Mouse (Mus musculus) stomach, postnatal 0 days (tissue): ENCODE measurements around the gene Elavl2. TPM values are rescaled to one million over a fixed set of nuclear protein-coding genes. Genes with fewer than 3 reads are reported as not detected.

Source experiments
- ATAC-seq: fragments of 200-750 bp; cut with Nextera tagmentation; 2 replicates; pipeline ENCODE4 v1.8.0; 2017; ENCODE audit not compliant: low FRiP score, low TSS enrichment
- DNase-seq: peaks from one replicate; pipeline ENCODE4 v3.0.0-alpha.2; 2016; ENCODE audit warnings: low spot score
- H3K27ac ChIP-seq: fragments of 300-500 bp; sonication (generic); replicated peaks from 2 replicates; pipeline ENCODE4 v1.5.1; 2014; ENCODE audit warnings: mild to moderate bottlenecking, control low read depth
- H3K27me3 ChIP-seq: fragments of 300-500 bp; sonication (generic); 2 replicates; pipeline ENCODE4 v1.6.1; 2014; ENCODE audit warnings: low read length; ENCODE audit not compliant: control insufficient read depth, insufficient read depth
- H3K36me3 ChIP-seq: fragments of 300-500 bp; sonication (generic); 2 replicates; pipeline ENCODE4 v1.6.1; 2014; ENCODE audit warnings: low read length, mixed read lengths; ENCODE audit not compliant: control insufficient read depth, insufficient read depth
- H3K4me1 ChIP-seq: fragments of 300-500 bp; sonication (generic); replicated peaks from 2 replicates; pipeline ENCODE4 v1.6.1; 2014; ENCODE audit warnings: antibody characterized with exemption; ENCODE audit not compliant: control insufficient read depth, insufficient read depth
- H3K4me2 ChIP-seq: fragments of 300-500 bp; sonication (generic); replicated peaks from 2 replicates; pipeline ENCODE4 v1.6.1; 2014; ENCODE audit warnings: low read depth, mild to moderate bottlenecking, control low read depth, moderate library complexity
- H3K4me3 ChIP-seq: fragments of 300-500 bp; sonication (generic); 2 replicates; pipeline ENCODE4 v1.5.1; 2014; ENCODE audit warnings: low read depth, low read length, control low read depth
- H3K9ac ChIP-seq: fragments of 300-500 bp; sonication (generic); 2 replicates; pipeline ENCODE4 v1.6.1; 2014; ENCODE audit warnings: mild to moderate bottlenecking, low read length, control low read depth, mixed read lengths
- H3K9me3 ChIP-seq: fragments of 300-500 bp; sonication (generic); 2 replicates; pipeline ENCODE4 v1.6.1; 2016; ENCODE audit warnings: low read length; ENCODE audit not compliant: control insufficient read depth
- CTCF ChIP-seq: IDR thresholded peaks from 2 replicates; pipeline ENCODE4 v1.5.1; 2016; ENCODE audit warnings: antibody characterized with exemption, low read depth, mild to moderate bottlenecking, moderate library complexity
- EP300 ChIP-seq: optimal IDR thresholded peaks from 2 replicates; pipeline ENCODE3; 2016; ENCODE audit warnings: antibody characterized with exemption
- WGBS: fragments of 180-500 bp; shearing (Covaris S2); extraction: QIAGEN DNeasy Blood & Tissue Kit; methylation state at CpG from one replicate; pipeline ENCODE4 v1.1.7; 2014; 5-methylcytosine and 5-hydroxymethylcytosine counted together
- polyA plus RNA-seq: library from polyadenylated mRNA; unstranded; fragments of >200 nt; fragmentation: Nextera tagmentation; extraction: Ambion mirVana; gene quantifications from 2 replicates; pipeline ENCODE4 v1.2.1, GENCODE M21; 2015

The Elavl2 gene
- polyA plus RNA-seq, 1 experiment from 2014 or later: 1.5 TPM

DNA sequence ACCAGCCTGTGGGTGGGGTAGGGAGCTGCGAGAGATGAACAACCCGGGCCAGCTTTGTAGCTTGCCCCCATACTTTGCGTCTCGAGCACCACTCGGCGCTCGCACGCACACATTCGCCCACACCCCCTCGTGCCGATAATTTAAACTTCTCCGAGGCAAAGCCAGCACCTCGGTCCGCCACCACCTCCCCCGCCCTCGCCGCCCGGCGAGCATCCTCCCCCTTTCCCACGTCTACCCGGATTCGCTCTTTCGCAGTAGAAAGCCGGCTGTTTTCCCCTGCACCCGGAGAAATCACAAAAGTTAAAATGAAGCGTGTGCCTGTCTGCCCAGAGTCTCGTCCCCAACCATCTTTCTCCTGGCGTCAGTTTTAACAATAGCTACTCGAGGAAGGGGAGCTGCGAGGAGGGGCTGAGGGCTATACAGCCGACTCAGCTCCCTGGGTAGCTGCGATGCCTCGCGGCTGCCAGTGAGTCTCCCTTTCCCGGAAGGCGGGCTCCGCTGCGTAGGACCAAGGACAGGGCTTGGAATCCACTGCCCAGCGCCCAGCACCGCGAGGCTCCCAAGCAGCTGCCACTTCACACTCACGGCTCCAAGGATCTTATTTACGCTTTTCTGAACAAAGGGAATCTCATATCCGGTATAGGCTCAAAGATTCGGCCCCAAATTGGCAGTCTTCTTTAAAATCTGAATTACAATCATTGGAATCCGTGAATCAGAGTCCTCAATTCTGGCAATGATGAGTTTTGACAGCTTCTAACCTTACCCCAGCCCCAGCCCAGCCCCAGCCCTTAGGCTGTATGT, 25.8 kb downstream of the Elavl2 start:
- H3K9ac ChIP-seq: no peak overlapping the region
- peak overlapping the region; percentile 37 for H3K4me3 ChIP-seq
- ATAC-seq (no peak), DNase-seq (peak; percentile 61)
- TF ChIP-seq CTCF: no peak
- TF ChIP-seq EP300: no peak
- no peak overlapping the region for H3K27ac ChIP-seq
- no peaks in the 10 kb centered on the region for H3K9me3 ChIP-seq
- under 1% methylated on average over 46 of the region's 46 CpGs for WGBS
- H3K4me1 ChIP-seq: 0 out of 2 replicates have a peak, but pooled peaks cover 5% of the 10 kb centered on the region
- H3K4me2 ChIP-seq: peak overlapping the region; percentile 51
- H3K36me3 ChIP-seq: no peaks in the 10 kb centered on the region
- peaks cover 18% of the 10 kb centered on the region; the same call in 1 of the 2 replicates for H3K27me3 ChIP-seq

DNA sequence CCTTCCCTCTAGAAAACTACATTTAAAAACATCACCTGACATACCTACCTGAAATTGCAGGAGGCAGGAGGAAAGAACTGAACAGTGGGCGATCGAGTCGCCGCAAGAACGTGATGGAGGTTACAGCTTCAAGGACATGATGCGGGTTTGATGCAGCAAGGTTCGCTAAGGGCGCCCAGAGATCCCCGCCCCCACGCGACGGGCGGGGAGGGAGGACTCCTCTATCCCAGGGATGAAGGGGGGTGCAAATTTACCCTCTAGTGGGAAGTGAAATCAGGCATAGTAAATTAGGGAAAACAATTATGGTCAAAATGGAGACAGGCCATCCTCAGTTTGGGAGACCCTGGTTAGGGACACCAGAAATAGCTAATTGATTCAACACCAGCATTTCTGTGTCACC, 27.7 kb downstream of the Elavl2 start:
- ATAC-seq: no peak
- no peak overlapping the region for H3K4me2 ChIP-seq
- H3K4me3 ChIP-seq: no peak overlapping the region
- TF ChIP-seq EP300 (no peak), CTCF (no peak)
- H3K27ac ChIP-seq: no peak overlapping the region
- H3K4me1 ChIP-seq: 0 out of 2 replicates have a peak, but pooled peaks cover 5% of the 10 kb centered on the region
- H3K9me3 ChIP-seq: no peaks in the 10 kb centered on the region
- 9% methylated on average over 13 of the region's 13 CpGs for WGBS
- DNase-seq: no peak
- no peak overlapping the region for H3K9ac ChIP-seq
- no peaks in the 10 kb centered on the region for H3K36me3 ChIP-seq
- peaks cover 18% of the 10 kb centered on the region; the same call in 1 of the 2 replicates for H3K27me3 ChIP-seq

DNA sequence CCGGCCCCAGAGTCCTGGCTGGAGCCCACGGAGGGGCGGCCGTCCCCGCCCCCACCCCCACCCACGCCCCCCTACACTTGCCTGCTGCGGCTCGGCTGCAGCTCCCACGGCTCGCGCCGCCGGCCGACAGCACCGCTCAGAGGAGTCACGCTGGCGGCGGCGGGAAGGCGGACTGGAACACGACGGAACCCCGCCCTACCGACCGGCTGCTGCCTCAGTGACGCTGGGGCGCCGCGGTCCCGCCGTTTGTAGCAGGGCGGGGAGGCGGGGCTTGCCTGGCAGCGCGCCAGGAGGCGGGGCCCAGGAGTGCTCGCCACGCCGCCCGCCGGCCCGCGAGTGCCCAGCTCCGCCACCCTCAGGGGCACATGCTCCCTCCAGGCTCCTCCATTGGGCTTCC, 28.8 kb downstream of the Elavl2 start:
- Histone ChIP-seq H3K4me3 (peak overlapping the region; percentile 47), H3K27ac (no peak overlapping the region), H3K36me3 (no peaks in the 10 kb centered on the region), H3K4me2 (peak overlapping the region; percentile 88), H3K27me3 (peaks cover 18% of the 10 kb centered on the region; the same call in 1 of the 2 replicates), H3K9ac (no peak overlapping the region), H3K4me1 (0 out of 2 replicates have a peak, but pooled peaks cover 5% of the 10 kb centered on the region), H3K9me3 (no peaks in the 10 kb centered on the region)
- WGBS: under 1% methylated on average over 40 of the region's 44 CpGs
- no peak for TF ChIP-seq EP300
- ATAC-seq (peak; percentile 68), DNase-seq (peak; percentile 79)

DNA sequence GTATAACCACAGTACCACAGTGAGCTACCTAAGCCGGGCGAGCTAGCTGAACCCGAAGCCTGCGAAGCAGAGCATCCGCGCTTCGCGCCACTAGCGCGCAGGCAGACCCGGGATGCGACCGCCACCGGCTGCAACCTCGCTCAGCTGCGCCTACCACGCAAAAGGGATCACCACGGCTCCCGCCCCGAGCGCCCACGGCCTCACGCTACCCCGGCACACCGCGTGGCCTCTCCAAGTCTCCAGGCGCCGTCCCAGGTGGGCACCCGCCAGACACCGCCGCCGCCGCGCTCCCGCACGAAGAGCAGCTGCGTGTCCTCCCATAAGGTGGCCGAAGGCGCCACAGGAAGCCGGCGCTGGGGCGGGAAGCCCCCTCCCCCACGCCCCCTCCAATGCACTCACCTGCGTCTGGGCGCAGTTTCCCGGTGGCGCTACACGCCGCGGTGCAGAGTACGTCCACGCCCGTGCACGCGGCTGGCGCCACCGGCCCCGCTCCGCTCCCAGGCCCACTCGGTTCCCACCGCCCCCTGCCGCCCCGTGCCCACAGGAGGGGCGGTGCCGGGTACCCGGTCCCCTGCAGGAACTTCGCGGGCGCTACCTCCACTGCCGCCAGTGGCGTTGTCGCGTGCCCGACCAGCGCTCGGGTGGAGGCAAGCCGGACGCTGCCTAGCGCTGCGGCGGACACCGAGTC, 29.3 kb downstream of the Elavl2 start:
- WGBS: 2% methylated on average over 80 of the region's 82 CpGs
- H3K36me3 ChIP-seq: no peaks in the 10 kb centered on the region
- H3K27ac ChIP-seq: no peak overlapping the region
- no peak overlapping the region for H3K9ac ChIP-seq
- no peaks in the 10 kb centered on the region for H3K9me3 ChIP-seq
- H3K4me1 ChIP-seq: 0 out of 2 replicates have a peak, but pooled peaks cover 5% of the 10 kb centered on the region
- DNase-seq: no peak
- peak overlapping the region; percentile 47 for H3K4me3 ChIP-seq
- peak overlapping the region; percentile 88 for H3K4me2 ChIP-seq
- TF ChIP-seq EP300 (no peak), CTCF (no peak)
- H3K27me3 ChIP-seq: peaks cover 18% of the 10 kb centered on the region; the same call in 1 of the 2 replicates
- ATAC-seq: peak; percentile 25; the same call in 1 of the 2 replicates

DNA sequence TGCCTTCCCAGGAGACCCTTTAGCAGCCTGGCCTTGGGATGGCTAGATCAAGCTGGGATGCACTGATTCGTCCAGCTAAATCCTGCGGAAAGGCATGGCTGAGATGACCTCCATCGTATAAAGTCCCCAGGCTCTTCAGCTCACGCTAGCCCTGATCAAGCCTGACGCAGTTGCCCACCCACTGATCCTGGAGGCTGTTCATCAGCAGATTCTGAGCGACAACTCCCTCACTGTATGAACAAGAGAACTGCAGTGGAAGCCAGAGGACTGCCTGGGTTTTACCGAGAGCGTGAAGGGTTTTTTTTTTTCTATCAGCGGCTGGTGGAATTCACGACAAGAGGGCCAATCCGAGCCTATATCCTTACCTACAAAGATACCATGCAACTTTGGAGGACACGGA, 35.3 kb downstream of the Elavl2 start:
- H3K27me3 ChIP-seq: no peaks in the 10 kb centered on the region; the same call in 1 of the 2 replicates

More for the DNA sequence above, 35.3 kb downstream of the Elavl2 start:
- Histone ChIP-seq H3K9ac (no peak overlapping the region), H3K4me2 (no peak overlapping the region), H3K4me3 (no peak overlapping the region), H3K4me1 (no peaks in the 10 kb centered on the region), H3K27ac (no peak overlapping the region), H3K9me3 (no peaks in the 10 kb centered on the region), H3K36me3 (no peaks in the 10 kb centered on the region)
- TF ChIP-seq CTCF (no peak), EP300 (no peak)
- WGBS: 86% methylated on average over 12 of the region's 12 CpGs
- ATAC-seq (no peak), DNase-seq (no peak)
